Mouse (Mus musculus) neural tube, embryonic 15.5 days (tissue): ENCODE measurements at regions not wholly inside any gene's neighbourhood (a gene's known extent, or its start where the extent isn't known, plus 50 kb on each side); places are given as distances from the start of the nearest gene placed in this dataset.

ENCODE experiments used
- ATAC-seq: fragments of 200-750 bp; cut with Nextera tagmentation; 2 replicates; pipeline ENCODE4 v1.8.0; 2017; ENCODE audit warnings: mild to moderate bottlenecking, moderate TSS enrichment, moderate library complexity; ENCODE audit not compliant: low FRiP score
- H3K27ac ChIP-seq: fragments of 300-500 bp; sonication (generic); replicated peaks from 2 replicates; pipeline ENCODE4 v1.5.1; 2015; ENCODE audit warnings: mild to moderate bottlenecking, inconsistent platforms
- H3K27me3 ChIP-seq: fragments of 300-500 bp; sonication (generic); replicated peaks from 2 replicates; pipeline ENCODE4 v1.6.1; 2015; ENCODE audit warnings: inconsistent platforms
- H3K36me3 ChIP-seq: fragments of 300-500 bp; sonication (generic); 2 replicates; pipeline ENCODE4 v1.6.1; 2015; ENCODE audit warnings: inconsistent platforms
- H3K4me1 ChIP-seq: fragments of 300-500 bp; sonication (generic); 2 replicates; pipeline ENCODE4 v1.6.1; 2015; ENCODE audit warnings: inconsistent platforms
- H3K4me2 ChIP-seq: fragments of 300-500 bp; sonication (generic); 2 replicates; pipeline ENCODE4 v1.6.1; 2015; ENCODE audit warnings: inconsistent platforms, mild to moderate bottlenecking, moderate library complexity
- H3K4me3 ChIP-seq: fragments of 300-500 bp; sonication (generic); replicated peaks from 2 replicates; pipeline ENCODE4 v1.5.1; 2015; ENCODE audit warnings: mild to moderate bottlenecking, inconsistent platforms
- H3K9ac ChIP-seq: fragments of 300-500 bp; sonication (generic); replicated peaks from 2 replicates; pipeline ENCODE4 v1.6.1; 2015; ENCODE audit warnings: mild to moderate bottlenecking, inconsistent platforms
- H3K9me3 ChIP-seq: fragments of 300-500 bp; sonication (generic); replicated peaks from 2 replicates; pipeline ENCODE4 v1.6.1; 2016; ENCODE audit warnings: inconsistent platforms
- WGBS: fragments of 180-500 bp; shearing (Covaris S2); methylation state at CpG from one replicate; pipeline ENCODE4 v1.1.7; 2015; ENCODE audit warnings: mixed read lengths; 5-methylcytosine and 5-hydroxymethylcytosine counted together

GRCm38 (mm10) chr14:25184042-25184441 lies 274.9 kb upstream of the Zmiz1 start:
- Histone ChIP-seq H3K27ac (no peak overlapping the region), H3K4me3 (no peak overlapping the region), H3K4me1 (peaks cover 31% of the 10 kb centered on the region), H3K4me2 (no peak overlapping the region), H3K9ac (no peak overlapping the region), H3K36me3 (no peaks in the 10 kb centered on the region), H3K9me3 (no peaks in the 10 kb centered on the region), H3K27me3 (no peaks in the 10 kb centered on the region)
- no peak for ATAC-seq
- 52% methylated on average over 5 of the region's 5 CpGs for WGBS

- H3K36me3 ChIP-seq = no peaks in the 10 kb centered on the region
- H3K4me2 ChIP-seq = no peak overlapping the region
- WGBS = 92% methylated on average over 1 of the region's 1 CpGs
- H3K9ac ChIP-seq = no peak overlapping the region
- ATAC-seq = no peak
- no peak overlapping the region for H3K4me3 ChIP-seq
- H3K4me1 ChIP-seq = peaks cover 28% of the 10 kb centered on the region
- H3K27me3 ChIP-seq = no peaks in the 10 kb centered on the region
- H3K9me3 ChIP-seq = no peaks in the 10 kb centered on the region
- no peak overlapping the region for H3K27ac ChIP-seq
Observed at GRCm38 (mm10) chr14:25184875-25185274, 274.1 kb upstream of the Zmiz1 start.

GRCm38 (mm10) chr14:25185556-25185958 lies 273.4 kb upstream of the Zmiz1 start:
- Histone ChIP-seq H3K27ac (peak overlapping the region; percentile 79), H3K27me3 (no peaks in the 10 kb centered on the region), H3K4me2 (no peak overlapping the region; the same call in 1 of the 2 replicates), H3K4me1 (peaks cover 21% of the 10 kb centered on the region), H3K9ac (peak overlapping the region; percentile 0; the same call in 1 of the 2 replicates), H3K9me3 (no peaks in the 10 kb centered on the region), H3K36me3 (no peaks in the 10 kb centered on the region), H3K4me3 (no peak overlapping the region)
- WGBS = 30% methylated on average over 10 of the region's 10 CpGs
- peak; percentile 60; the same call in 1 of the 2 replicates for ATAC-seq

GRCm38 (mm10) chr14:25185959-25186771 lies 272.8 kb upstream of the Zmiz1 start:
- no peaks in the 10 kb centered on the region for H3K36me3 ChIP-seq
- WGBS = 39% methylated on average over 14 of the region's 14 CpGs
- ATAC-seq = peak; percentile 49
- no peaks in the 10 kb centered on the region for H3K27me3 ChIP-seq
- no peak overlapping the region for H3K4me3 ChIP-seq
- peaks cover 21% of the 10 kb centered on the region for H3K4me1 ChIP-seq
- peak overlapping the region; percentile 79 for H3K27ac ChIP-seq
- H3K4me2 ChIP-seq = no peak overlapping the region
- H3K9ac ChIP-seq = peak overlapping the region; percentile 0; the same call in 1 of the 2 replicates
- H3K9me3 ChIP-seq = no peaks in the 10 kb centered on the region

GRCm38 (mm10) chr14:25187715-25188114 lies 271.3 kb upstream of the Zmiz1 start:
- Histone ChIP-seq H3K27me3 (no peaks in the 10 kb centered on the region), H3K9ac (no peak overlapping the region), H3K4me1 (peaks cover 21% of the 10 kb centered on the region), H3K27ac (no peak overlapping the region), H3K9me3 (no peaks in the 10 kb centered on the region), H3K4me2 (no peak overlapping the region), H3K4me3 (no peak overlapping the region), H3K36me3 (no peaks in the 10 kb centered on the region)
- ATAC-seq = no peak
- 91% methylated on average over 5 of the region's 5 CpGs for WGBS

GRCm38 (mm10) chr14:25189256-25189655 lies 269.7 kb upstream of the Zmiz1 start:
- 86% methylated on average over 5 of the region's 5 CpGs for WGBS
- Histone ChIP-seq H3K9ac (no peak overlapping the region), H3K36me3 (no peaks in the 10 kb centered on the region), H3K27ac (no peak overlapping the region), H3K4me2 (no peak overlapping the region), H3K4me3 (no peak overlapping the region), H3K9me3 (no peaks in the 10 kb centered on the region), H3K27me3 (no peaks in the 10 kb centered on the region), H3K4me1 (peaks cover 21% of the 10 kb centered on the region)
- ATAC-seq = no peak

GRCm38 (mm10) chr14:25190680-25191270 lies 268.2 kb upstream of the Zmiz1 start:
- Histone ChIP-seq H3K4me1 (peaks cover 15% of the 10 kb centered on the region), H3K4me3 (no peak overlapping the region), H3K27ac (no peak overlapping the region), H3K4me2 (no peak overlapping the region), H3K27me3 (no peaks in the 10 kb centered on the region), H3K36me3 (no peaks in the 10 kb centered on the region), H3K9ac (no peak overlapping the region), H3K9me3 (no peaks in the 10 kb centered on the region)
- ATAC-seq = no peak
- 95% methylated on average over 10 of the region's 10 CpGs for WGBS

GRCm38 (mm10) chr14:25196820-25197219 lies 262.2 kb upstream of the Zmiz1 start:
- Histone ChIP-seq H3K4me1 (peaks cover 19% of the 10 kb centered on the region), H3K36me3 (no peaks in the 10 kb centered on the region), H3K9ac (no peak overlapping the region), H3K27me3 (no peaks in the 10 kb centered on the region), H3K4me2 (no peak overlapping the region), H3K27ac (no peak overlapping the region), H3K4me3 (no peak overlapping the region), H3K9me3 (no peaks in the 10 kb centered on the region)
- WGBS = 72% methylated on average over 5 of the region's 5 CpGs
- ATAC-seq = no peak

- H3K4me2 ChIP-seq = no peak overlapping the region
- H3K4me1 ChIP-seq = peaks cover 19% of the 10 kb centered on the region
- H3K27me3 ChIP-seq = no peaks in the 10 kb centered on the region
- WGBS = 90% methylated on average over 3 of the region's 3 CpGs
- no peak overlapping the region for H3K27ac ChIP-seq
- no peaks in the 10 kb centered on the region for H3K9me3 ChIP-seq
- ATAC-seq = no peak
- H3K36me3 ChIP-seq = no peaks in the 10 kb centered on the region
- H3K4me3 ChIP-seq = no peak overlapping the region
- H3K9ac ChIP-seq = no peak overlapping the region
Observed at GRCm38 (mm10) chr14:25199900-25200299, 259.1 kb upstream of the Zmiz1 start.

GRCm38 (mm10) chr14:25200656-25201179 lies 258.3 kb upstream of the Zmiz1 start:
- no peak overlapping the region for H3K9ac ChIP-seq

GRCm38 (mm10) chr14:25202312-25202711 lies 256.7 kb upstream of the Zmiz1 start:
- Histone ChIP-seq H3K27ac (no peak overlapping the region), H3K4me3 (no peak overlapping the region), H3K4me2 (no peak overlapping the region), H3K9me3 (no peaks in the 10 kb centered on the region), H3K36me3 (no peaks in the 10 kb centered on the region), H3K27me3 (no peaks in the 10 kb centered on the region), H3K9ac (no peak overlapping the region), H3K4me1 (peaks cover 19% of the 10 kb centered on the region)
- 98% methylated on average over 2 of the region's 2 CpGs for WGBS
- ATAC-seq = no peak

More at GRCm38 (mm10) chr14:25200656-25201179, 258.3 kb upstream of the Zmiz1 start:
- Histone ChIP-seq H3K4me2 (no peak overlapping the region), H3K4me3 (no peak overlapping the region), H3K4me1 (peaks cover 17% of the 10 kb centered on the region), H3K27ac (no peak overlapping the region), H3K27me3 (no peaks in the 10 kb centered on the region), H3K36me3 (no peaks in the 10 kb centered on the region), H3K9me3 (no peaks in the 10 kb centered on the region)
- ATAC-seq = no peak
- 59% methylated on average over 4 of the region's 4 CpGs for WGBS

- no peaks in the 10 kb centered on the region for H3K36me3 ChIP-seq
- 92% methylated on average over 5 of the region's 5 CpGs for WGBS
- ATAC-seq = no peak
Observed at GRCm38 (mm10) chr14:25204091-25204490, 254.9 kb upstream of the Zmiz1 start.

More at GRCm38 (mm10) chr14:25204091-25204490, 254.9 kb upstream of the Zmiz1 start:
- H3K4me3 ChIP-seq = no peak overlapping the region
- no peak overlapping the region for H3K9ac ChIP-seq
- H3K27ac ChIP-seq = no peak overlapping the region
- H3K4me2 ChIP-seq = no peak overlapping the region
- H3K9me3 ChIP-seq = no peaks in the 10 kb centered on the region
- no peaks in the 10 kb centered on the region for H3K27me3 ChIP-seq
- peaks cover 25% of the 10 kb centered on the region for H3K4me1 ChIP-seq
